8 mouse cellular contexts compared by ENCODE assay signal in genomic region chr4:126627021-126627681, GRCm38 (mm10). TPM values are rescaled to one million over a fixed set of nuclear protein-coding genes. Genes with fewer than 3 reads are reported as not detected.
DNase-seq lines count a peak whose midpoint lies in the region; ATAC-seq and TF ChIP-seq lines count a peak whose summit lies in the region.

No protein-coding gene starts in this region.

- no peak for TF ChIP-seq POLR2A in thymus, adult 2 months (IDR thresholded peaks at IDR 0.05; ENCODE audit: control insufficient read depth, extremely low read depth, insufficient read depth, low read length, poor library complexity)

- H3K36me3 ChIP-seq in heart, embryonic 14.5 days (ENCODE audit: control insufficient read depth, insufficient read depth, low read length): no peaks in the 10 kb centered on the region
- H3K36me3 ChIP-seq in midbrain, embryonic 16.5 days (ENCODE audit: control insufficient read depth, insufficient read depth, low read length): no peaks in the 10 kb centered on the region
- no peaks in the 10 kb centered on the region for H3K36me3 ChIP-seq in thymus, adult 2 months (ENCODE audit: control insufficient read depth, insufficient read depth, low read length)

- TF ChIP-seq CTCF in thymus, adult 2 months (IDR thresholded peaks at IDR 0.05; ENCODE audit: borderline replicate concordance, control insufficient read depth, extremely low read depth, insufficient read depth, low read length, poor library complexity): no peak

- H3K4me1 ChIP-seq in heart, embryonic 14.5 days (ENCODE audit: control insufficient read depth in 2 of 2, insufficient read depth in 2 of 2, low read length in 2 of 2): peaks cover 0 to 5% of the 10 kb centered on the region in 2 experiments; a peak in 2 of 4 replicates
- H3K4me1 ChIP-seq in midbrain, embryonic 16.5 days (ENCODE audit: control insufficient read depth, insufficient read depth, low read length): peaks cover 11% of the 10 kb centered on the region
- 0 out of 2 replicates have a peak, but pooled peaks cover 2% of the 10 kb centered on the region for H3K4me1 ChIP-seq in thymus, adult 2 months (replicated peaks; ENCODE audit: control insufficient read depth, insufficient read depth, low read length)

- 3% methylated on average over 23 of the region's 23 CpGs for WGBS in heart, embryonic 14.5 days
- WGBS in midbrain, embryonic 16.5 days: 1% methylated on average over 23 of the region's 23 CpGs
- 25% methylated on average over 23 of the region's 23 CpGs for WGBS in thymus, adult 2 months

- H3K27me3 ChIP-seq in heart, embryonic 14.5 days (ENCODE audit: control insufficient read depth, insufficient read depth, low read length): peaks cover 6% of the 10 kb centered on the region; the same call in 1 of the 2 replicates
- peaks cover 3% of the 10 kb centered on the region; the same call in 1 of the 2 replicates for H3K27me3 ChIP-seq in midbrain, embryonic 16.5 days (ENCODE audit: control insufficient read depth, insufficient read depth, low read depth, low read length)
- H3K27me3 ChIP-seq in thymus, adult 2 months (ENCODE audit: control insufficient read depth, insufficient read depth, low read length): no peaks in the 10 kb centered on the region

- peak overlapping the region; percentile 25 to 37 for H3K4me3 ChIP-seq in heart, embryonic 14.5 days (ENCODE audit: control insufficient read depth in 1 of 2, insufficient read depth in 1 of 2, low read depth in 1 of 2, low read length in 2 of 2)
- no peak overlapping the region for H3K4me3 ChIP-seq in midbrain, embryonic 16.5 days (ENCODE audit: low read depth, low read length)
- no peak overlapping the region for H3K4me3 ChIP-seq in thymus, adult 2 months (ENCODE audit: control insufficient read depth, insufficient read depth, low read length)

- DNase-seq in heart, adult 11 months: peak; percentile 89
- DNase-seq in heart, adult 8-10 months (ENCODE audit: low spot score): no peak
- DNase-seq in kidney, postnatal 25 days: peak; percentile 48 to 53
- no peak for DNase-seq in layer of hippocampus, postnatal 25 days (ENCODE audit: extremely low spot score in 1 of 2, low spot score in 1 of 2)
- DNase-seq in frontal cortex, adult 2 months (ENCODE audit: extremely low spot score in 1 of 2, low spot score in 1 of 2): no peak
- DNase-seq in thymus, adult 2 months: no peak

- no peak overlapping the region for H3K27ac ChIP-seq in heart, embryonic 14.5 days (replicated peaks in 1 of 2; ENCODE audit: control insufficient read depth in 1 of 2, insufficient read depth in 1 of 2, low read depth in 2 of 2, low read length in 2 of 2)
- peak overlapping the region; percentile 47 for H3K27ac ChIP-seq in midbrain, embryonic 16.5 days (ENCODE audit: low read length)
- no peak overlapping the region for H3K27ac ChIP-seq in thymus, adult 2 months (ENCODE audit: control insufficient read depth, insufficient read depth, low read length)

- H3K4me2 ChIP-seq in heart, embryonic 14.5 days (ENCODE audit: low read length): peak overlapping the region; percentile 62
- H3K4me2 ChIP-seq in midbrain, embryonic 16.5 days (ENCODE audit: low read length): peak overlapping the region; percentile 34

- H3K9ac ChIP-seq in heart, embryonic 14.5 days (ENCODE audit: low read length): peak overlapping the region; percentile 25; the same call in 1 of the 2 replicates
- no peak overlapping the region for H3K9ac ChIP-seq in midbrain, embryonic 16.5 days (ENCODE audit: low read depth, low read length)

- no peak for ATAC-seq in heart, embryonic 14.5 days (ENCODE audit: insufficient number of reproducible peaks, insufficient read depth, low FRiP score, low read depth)
- peak; percentile 56 for ATAC-seq in midbrain, embryonic 16.5 days

- no peaks in the 10 kb centered on the region for H3K9me3 ChIP-seq in heart, embryonic 14.5 days (ENCODE audit: control insufficient read depth, low read length)
- H3K9me3 ChIP-seq in midbrain, embryonic 16.5 days (replicated peaks; ENCODE audit: control insufficient read depth, low read length, poor library complexity, severe bottlenecking): no peaks in the 10 kb centered on the region

RNA-seq across cellular contexts. Expression of gene 5730409E04Rik, which starts 17.5 kb away (rescaled TPM):
- 10 to 100 TPM; 14.3 to 16.3 (median 15.3) TPM for total RNA-seq in heart, adult 8-10 months (2022)
- 1.9 and 2.7 TPM in 2 replicates for polyA plus RNA-seq in heart, embryonic 14.5 days (2014; fragmentation: Nextera tagmentation; extraction: Ambion mirVana)
- polyA plus RNA-seq in midbrain, embryonic 16.5 days (2015; fragmentation: Nextera tagmentation; extraction: Ambion mirVana): 14.9 and 16.7 TPM in 2 replicates
- total RNA-seq in layer of hippocampus, postnatal 25 days (2021): 10 to 100 TPM; 67.6 to 70.2 TPM
- polyA plus RNA-seq in frontal cortex, adult 2 months (2012; rRNA removed): 50.9 and 53.0 TPM in 2 replicates
- 3.6 and 4.6 TPM in 2 replicates for polyA plus RNA-seq in thymus, adult 2 months (2012; rRNA removed)

RNA-seq across cellular contexts. Expression of gene Psmb2, which starts 50.3 kb away (rescaled TPM):
- 100 to 1,000 TPM; 116 to 140 (median 123) TPM for total RNA-seq in heart, adult 8-10 months (2022)
- polyA plus RNA-seq in heart, embryonic 14.5 days (2014; fragmentation: Nextera tagmentation; extraction: Ambion mirVana): 430 and 438 TPM in 2 replicates
- polyA plus RNA-seq in midbrain, embryonic 16.5 days (2015; fragmentation: Nextera tagmentation; extraction: Ambion mirVana): 393 and 408 TPM in 2 replicates
- total RNA-seq in layer of hippocampus, postnatal 25 days (2021): 100 to 1,000 TPM; 113 to 121 TPM
- 171 and 176 TPM in 2 replicates for polyA plus RNA-seq in frontal cortex, adult 2 months (2012; rRNA removed)
- polyA plus RNA-seq in thymus, adult 2 months (2012; rRNA removed): 229 and 262 TPM in 2 replicates

Comparison
In these comparisons a context has a peak if more than half of its experiments do, and no peak if none do; other contexts are left out.
1. DNase-seq: peak in heart, adult 11 months (single experiment) and kidney, postnatal 25 days (2 of 2); none in heart, adult 8-10 months (single experiment), layer of hippocampus, postnatal 25 days (0 of 2), frontal cortex, adult 2 months (0 of 2) and thymus, adult 2 months (single experiment).
2. H3K4me3 ChIP-seq: peak in heart, embryonic 14.5 days (2 of 2); none in midbrain, embryonic 16.5 days (single experiment) and thymus, adult 2 months (single experiment).